Comparison of ENCODE assay signal across 20 mouse cellular contexts in the genomic region with DNA sequence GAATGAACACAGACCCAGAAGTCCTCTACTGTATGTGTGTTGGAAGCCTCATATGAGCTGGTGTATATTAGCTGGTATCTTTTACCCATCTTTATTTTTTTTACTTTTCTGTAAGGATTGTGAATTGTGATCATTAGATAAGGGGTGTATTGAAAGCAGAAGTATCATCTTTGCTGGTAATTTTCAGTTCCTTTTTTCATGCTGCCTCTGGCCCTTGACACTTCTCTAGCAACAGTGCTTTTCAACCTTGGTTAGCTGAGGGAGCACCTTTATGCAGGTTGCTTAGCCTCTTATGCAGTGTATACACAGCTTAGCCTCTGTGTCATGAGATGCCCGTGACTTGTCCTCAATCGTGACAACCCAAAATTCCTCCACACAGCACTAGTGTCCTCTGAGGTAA.
A peak's percentile ranks its signal among the peaks of the same experiment; 100 is the strongest.
DNase-seq lines count a peak whose midpoint lies in the region; ATAC-seq and TF ChIP-seq lines count a peak whose summit lies in the region.
"Had no signal": no experiment of that assay in that cellular context is flagged by ENCODE, and none has a peak within 500 bp of the region (broad histone marks: within the 10 kb centered on the region; RNA-seq: fewer than 3 reads in every experiment).

No protein-coding gene starts in this region.

- no peak overlapping the region for H3K4me2 ChIP-seq in lung, postnatal 0 days (replicated peaks; ENCODE audit: low read depth, low read length)
- H3K4me2 ChIP-seq: embryonic facial prominence, embryonic 13.5 days; forebrain, embryonic 12.5 days; hindbrain, embryonic 13.5 days had no signal

- peak; percentile 48 to 51; a peak in 2 of 4 replicates for ATAC-seq in hematopoietic stem cell, adult 5-6 weeks (replicated peaks in 1 of 2; ENCODE audit: insufficient read depth in 1 of 2, low FRiP score in 2 of 2, low TSS enrichment in 1 of 2, low read depth in 1 of 2, poor library complexity in 2 of 2, severe bottlenecking in 2 of 2)
- no peak for ATAC-seq in lung, postnatal 0 days
- ATAC-seq: forebrain, postnatal 0 days; hindbrain, postnatal 0 days had no signal

- 66% methylated on average over 2 of the region's 2 CpGs for WGBS in lung, postnatal 0 days

- H3K9me3 ChIP-seq in MEL (replicated peaks; ENCODE audit: insufficient read depth, low read length) = no peaks in the 10 kb centered on the region
- no peaks in the 10 kb centered on the region for H3K9me3 ChIP-seq in lung, postnatal 0 days (ENCODE audit: low read length)
- H3K9me3 ChIP-seq: embryonic facial prominence, embryonic 13.5 days; forebrain, embryonic 12.5 days; heart, embryonic 10.5 days; hindbrain, embryonic 13.5 days had no signal

- TF ChIP-seq EP300 in MEL (IDR thresholded peaks at IDR 0.05; ENCODE audit: low read depth in 1 of 2, low read length in 2 of 2) = no peak
- TF ChIP-seq EP300 in lung, postnatal 0 days (IDR thresholded peaks at IDR 0.05) = no peak

- no peak for TF ChIP-seq POLR2A in MEL (IDR thresholded peaks at IDR 0.05; ENCODE audit: control insufficient read depth in 1 of 2, insufficient read depth in 1 of 2, low read depth in 1 of 2, low read length in 2 of 2, poor library complexity in 1 of 2)

- no peak for TF ChIP-seq CTCF in MEL (IDR thresholded peaks at IDR 0.05 in 2 of 3, conservative IDR thresholded peaks at IDR 0.05 in 1 of 3; ENCODE audit: control insufficient read depth in 1 of 3, insufficient read depth in 1 of 3, low read depth in 2 of 3, low read length in 3 of 3, poor library complexity in 1 of 3, severe bottlenecking in 1 of 3)
- no peak for TF ChIP-seq CTCF in lung, postnatal 0 days (IDR thresholded peaks at IDR 0.05)

- no peaks in the 10 kb centered on the region for H3K36me3 ChIP-seq in MEL (ENCODE audit: control insufficient read depth in 1 of 2, insufficient read depth in 2 of 2, low read length in 2 of 2)
- H3K36me3 ChIP-seq in lung, postnatal 0 days (ENCODE audit: insufficient read depth, low read length) = no peaks in the 10 kb centered on the region
- H3K36me3 ChIP-seq: embryonic facial prominence, embryonic 13.5 days; forebrain, embryonic 12.5 days; heart, embryonic 10.5 days; hindbrain, embryonic 13.5 days had no signal

- no peak overlapping the region for H3K27ac ChIP-seq in MEL (ENCODE audit: control insufficient read depth, low read depth, low read length)
- no peak overlapping the region for H3K27ac ChIP-seq in lung, postnatal 0 days (ENCODE audit: low read length)
- H3K27ac ChIP-seq: embryonic facial prominence, embryonic 13.5 days; forebrain, embryonic 12.5 days; heart, embryonic 10.5 days; hindbrain, embryonic 13.5 days; hindbrain, postnatal 0 days had no signal

- H3K27me3 ChIP-seq in MEL (ENCODE audit: control insufficient read depth in 1 of 2, insufficient read depth in 2 of 2, low read length in 2 of 2) = no peaks in the 10 kb centered on the region
- H3K27me3 ChIP-seq in lung, postnatal 0 days (replicated peaks; ENCODE audit: insufficient read depth, low read length) = no peaks in the 10 kb centered on the region
- H3K27me3 ChIP-seq: embryonic facial prominence, embryonic 13.5 days; forebrain, embryonic 12.5 days; hindbrain, embryonic 13.5 days had no signal

- H3K79me2 ChIP-seq in MEL (ENCODE audit: control insufficient read depth, insufficient read depth, low read length, poor library complexity) = no peaks in the 10 kb centered on the region

- no peak for TF ChIP-seq RAD21 in MEL (IDR thresholded peaks at IDR 0.05; ENCODE audit: low read depth, low read length)

- peak; percentile 82 for DNase-seq in A20 (ENCODE audit: low read depth, low spot score)
- DNase-seq in MEL (ENCODE audit: low read depth, low spot score) = peak; percentile 2
- no peak for DNase-seq in lung, postnatal 0 days (ENCODE audit: low spot score)
- DNase-seq in kidney, postnatal 10 days = no peak
- no peak for DNase-seq in adipocyte (ENCODE audit: low spot score)
- DNase-seq: adrenal gland, adult 8-10 months; adrenal gland, postnatal 36 days; cerebellum, adult 11 months; cerebellum, adult 8-10 months; cerebellum, postnatal 14 days; forebrain, postnatal 0 days; gastrocnemius, postnatal 14 days; heart, postnatal 10 days; heart, postnatal 4 days had no signal

- H3K9ac ChIP-seq in MEL (ENCODE audit: control insufficient read depth, low read depth, low read length, poor library complexity, severe bottlenecking) = no peak overlapping the region
- H3K9ac ChIP-seq in lung, postnatal 0 days (replicated peaks; ENCODE audit: low read depth) = no peak overlapping the region
- H3K9ac ChIP-seq: embryonic facial prominence, embryonic 13.5 days; forebrain, embryonic 12.5 days; forebrain, postnatal 0 days; hindbrain, embryonic 13.5 days had no signal

- H3K4me1 ChIP-seq in MEL (ENCODE audit: control insufficient read depth in 1 of 2, insufficient read depth in 2 of 2, low read length in 2 of 2) = no peaks in the 10 kb centered on the region
- no peaks in the 10 kb centered on the region for H3K4me1 ChIP-seq in lung, postnatal 0 days (ENCODE audit: insufficient read depth, low read depth, low read length)
- H3K4me1 ChIP-seq: forebrain, embryonic 12.5 days; heart, embryonic 10.5 days; hindbrain, embryonic 13.5 days had no signal

- H3K4me3 ChIP-seq in MEL (ENCODE audit: control insufficient read depth in 1 of 2, insufficient read depth in 1 of 2, low read depth in 2 of 2, low read length in 2 of 2) = no peak overlapping the region
- H3K4me3 ChIP-seq in lung, postnatal 0 days (ENCODE audit: low read depth, low read length) = no peak overlapping the region
- H3K4me3 ChIP-seq: embryonic facial prominence, embryonic 13.5 days; forebrain, embryonic 12.5 days; heart, embryonic 10.5 days; hindbrain, embryonic 13.5 days had no signal

TF ChIP-seq in MEL, 35 proteins besides CTCF, POLR2A, EP300 and RAD21:
- TF ChIP-seq ZC3H11A (IDR thresholded peaks at IDR 0.05; ENCODE audit: low read depth, low read length) (no peak), USF2 (IDR thresholded peaks at IDR 0.05; ENCODE audit: borderline replicate concordance in 1 of 2, insufficient read depth in 1 of 2, low read depth in 1 of 2, low read length in 2 of 2) (no peak), ELF1 (IDR thresholded peaks at IDR 0.05; ENCODE audit: low read depth, low read length) (no peak), UBTF (IDR thresholded peaks at IDR 0.05; ENCODE audit: borderline replicate concordance, insufficient read depth, low read depth, low read length) (no peak), NELFE (IDR thresholded peaks at IDR 0.05; ENCODE audit: low read depth, low read length) (no peak), POLR2AphosphoS5 (IDR thresholded peaks at IDR 0.05; ENCODE audit: borderline replicate concordance, low read depth, low read length) (no peak), RCOR1 (IDR thresholded peaks at IDR 0.05; ENCODE audit: low read depth, low read length) (no peak), BHLHE40 (IDR thresholded peaks at IDR 0.05; ENCODE audit: borderline replicate concordance, low read depth, low read length) (no peak), GABPA (IDR thresholded peaks at IDR 0.05; ENCODE audit: low read depth, low read length) (no peak)
TF ChIP-seq in MEL: peak in this region for 0.

Comparison
In these comparisons a context has a peak if more than half of its experiments do, and no peak if none do; other contexts are left out.
1. DNase-seq: peak in A20 (single experiment) and MEL (single experiment); none in lung, postnatal 0 days (single experiment), kidney, postnatal 10 days (single experiment) and adipocyte (single experiment).